Mouse (Mus musculus) spleen, postnatal 10 days (tissue): ENCODE results near the gene Gnb1.
"Not testable (repeated sequence)": the region's sequence is repeated elsewhere in the genome, so short reads cannot be mapped to it uniquely, and the experiment has no call there.

ENCODE experiments used
- DNase-seq, 2 experiments: peaks; one replicate each; pipeline ENCODE4 v3.0.0; 2021 to 2022; ENCODE audit warnings: low spot score in 2 of 2

Gnb1 gene

DNA sequence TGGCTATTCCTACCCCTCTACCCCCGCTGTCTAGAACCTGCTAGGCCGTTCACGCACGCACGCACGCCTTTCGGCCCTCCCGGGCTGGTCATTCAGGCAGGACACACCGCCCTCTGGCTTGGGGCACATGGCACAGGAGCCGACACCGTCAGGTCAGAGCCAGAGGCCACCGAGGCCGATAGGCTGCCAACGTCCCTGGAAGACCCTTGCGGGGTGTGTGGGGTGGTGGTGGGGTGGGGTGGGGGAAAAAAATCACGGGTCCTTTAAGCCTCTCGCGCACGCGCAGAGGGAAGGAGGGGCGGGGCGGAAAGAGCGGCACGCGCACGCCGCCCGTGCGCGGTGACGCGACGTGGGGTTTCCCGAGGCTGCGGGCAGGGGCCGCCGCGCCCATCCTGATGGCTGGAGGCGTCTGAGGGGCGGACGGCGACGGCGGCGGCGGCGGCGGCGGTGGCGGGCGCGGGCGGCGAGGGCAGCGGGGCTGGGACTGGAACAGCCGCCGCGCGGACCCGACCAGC, at the start of gene Gnb1:
Gene Gnb1 (plus strand): TSS at position 372 of the 515 bp plus-strand sequence.
- DNase-seq: peak; percentile 93 to 97

- no peak for DNase-seq
Measured at GRCm38 (mm10) chr4:155442808-155443207, 48.4 kb upstream of the Gnb1 start.

- no peak for DNase-seq
Measured at GRCm38 (mm10) chr4:155451597-155451996, 39.6 kb upstream of the Gnb1 start.

DNA sequence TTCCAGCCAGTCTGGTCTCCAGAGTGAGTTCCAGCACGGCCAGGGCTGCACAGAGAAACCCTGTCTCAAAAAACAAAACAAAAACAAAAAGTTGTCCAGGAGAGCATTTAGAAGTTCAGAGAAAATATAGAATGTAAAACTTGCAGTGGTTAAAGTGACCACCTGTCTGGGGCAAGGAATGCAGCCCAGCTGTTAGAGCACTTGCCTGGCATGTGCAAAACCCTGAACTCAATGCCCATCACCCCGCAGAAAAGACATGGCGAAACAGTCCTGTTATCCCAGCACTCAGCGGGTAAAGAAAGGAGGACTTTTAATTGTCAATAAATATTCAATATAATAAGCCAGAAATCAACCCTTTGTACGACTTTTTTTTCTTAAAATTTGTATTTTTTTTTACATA, 32.6 kb upstream of the Gnb1 start:
- no peak for DNase-seq

DNA sequence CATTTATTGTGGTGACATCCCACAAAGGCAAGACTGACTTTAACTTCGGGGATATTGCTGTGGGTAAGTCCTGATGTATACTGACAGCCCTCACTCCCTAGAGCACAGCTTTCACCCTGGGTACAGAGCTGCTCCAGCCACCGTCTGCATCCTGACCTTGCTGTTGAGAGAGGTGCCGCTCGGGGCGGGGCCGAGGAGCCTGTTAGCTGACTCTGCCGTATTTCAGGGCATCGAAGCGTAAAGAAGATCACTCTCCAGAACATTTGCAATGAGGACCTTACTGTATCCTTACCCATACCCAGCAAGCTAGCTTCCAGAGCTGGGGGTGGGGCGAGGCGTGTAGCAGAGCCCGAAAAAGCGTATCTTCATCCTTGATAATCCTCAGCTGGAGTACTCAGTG, 28.1 kb upstream of the Gnb1 start:
- no peak for DNase-seq

DNA sequence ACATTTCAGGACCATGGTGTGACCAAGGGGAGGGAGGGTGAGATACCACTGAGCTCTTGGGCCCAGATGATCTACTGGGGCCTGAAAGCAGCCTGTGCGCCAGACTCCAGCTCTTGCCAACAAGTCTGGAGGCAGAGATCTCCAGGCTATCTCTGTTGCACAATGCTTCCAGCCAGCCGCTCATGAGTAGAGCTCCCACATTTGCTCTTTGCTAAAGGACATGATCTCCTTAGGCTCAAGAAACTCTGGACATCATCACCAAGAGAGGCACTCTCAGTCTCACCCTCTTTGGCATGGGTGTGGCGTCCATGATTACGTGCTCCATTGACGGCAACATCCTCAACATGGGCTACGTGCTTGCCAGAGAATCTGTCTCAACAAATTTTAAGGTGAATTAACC, 27.6 kb upstream of the Gnb1 start:
- no peak for DNase-seq

DNA sequence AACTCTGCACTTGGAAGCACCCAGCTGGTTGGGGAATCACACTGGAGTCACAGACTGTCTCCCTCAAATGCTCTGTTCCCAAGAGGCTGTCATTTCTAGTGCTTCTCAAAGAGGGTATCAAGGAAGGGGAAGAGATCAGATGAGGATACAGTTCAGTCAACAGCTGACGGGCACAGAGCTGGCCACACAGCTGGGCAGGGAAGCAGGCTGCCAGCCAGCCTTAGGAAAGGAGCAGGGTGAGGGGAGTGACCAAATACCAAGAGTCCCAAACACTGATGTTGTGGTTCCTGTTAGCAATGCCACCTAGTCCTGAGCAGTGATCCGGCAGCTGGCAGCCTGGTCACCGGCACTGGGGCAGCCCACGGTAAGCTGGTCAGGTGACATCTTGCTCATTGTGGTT, 27.1 kb upstream of the Gnb1 start:
- DNase-seq: no peak

GRCm38 (mm10) chr4:155465607-155466006, 25.6 kb upstream of the Gnb1 start:
- DNase-seq: no peak

- no peak for DNase-seq
Measured at GRCm38 (mm10) chr4:155466080-155466479, 25.1 kb upstream of the Gnb1 start.

DNA sequence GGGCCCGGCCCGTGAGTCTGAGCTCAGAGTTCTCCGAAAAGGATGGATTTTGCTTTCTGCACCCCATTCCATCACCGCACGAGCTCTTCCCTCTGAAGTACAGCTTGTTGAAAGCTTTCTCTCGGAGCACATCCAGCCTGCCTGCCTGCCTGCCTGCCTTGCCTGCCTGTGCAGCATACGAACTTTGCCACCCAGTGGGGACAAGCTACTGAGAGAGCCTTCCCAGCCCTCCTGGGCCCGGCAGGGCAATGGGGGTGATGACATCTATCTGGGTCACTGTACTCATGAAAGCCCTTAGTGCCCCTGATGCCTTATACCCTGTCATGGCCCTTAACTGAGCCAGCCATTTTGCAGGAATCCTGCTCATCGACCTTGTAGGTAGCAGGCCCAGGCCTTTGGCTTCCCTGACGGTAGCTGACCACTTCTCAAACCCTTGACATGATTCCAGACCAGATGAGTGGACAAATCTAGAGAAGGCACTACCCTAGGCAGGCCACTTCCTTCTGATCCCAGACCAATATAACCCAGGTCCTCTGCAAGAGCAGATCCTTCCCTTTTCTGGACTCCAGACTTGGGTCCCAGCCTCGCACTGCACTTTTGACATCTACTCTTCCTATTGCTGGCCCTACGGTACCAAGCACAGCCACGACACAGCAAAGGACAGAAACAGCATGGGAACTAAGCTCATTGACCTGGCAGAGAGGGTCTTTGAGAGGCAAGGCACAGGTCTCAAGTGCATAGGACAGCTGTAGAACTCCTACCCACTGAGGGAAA, 23.7 kb upstream of the Gnb1 start:
- DNase-seq: no peak

- DNase-seq: peak in 1 of 2 experiments; percentile 54
Measured at GRCm38 (mm10) chr4:155468952-155469351, 22.2 kb upstream of the Gnb1 start, which contains the start of gene Tmem52. TSS of gene Tmem52 (plus strand) at chr4:155469114.

- DNase-seq: no peak
Measured at GRCm38 (mm10) chr4:155469590-155470262, 21.4 kb upstream of the Gnb1 start.

- DNase-seq: no peak
Measured at GRCm38 (mm10) chr4:155470263-155470953, 20.8 kb upstream of the Gnb1 start.

GRCm38 (mm10) chr4:155470997-155471396, 20.2 kb upstream of the Gnb1 start:
- no peak for DNase-seq

DNA sequence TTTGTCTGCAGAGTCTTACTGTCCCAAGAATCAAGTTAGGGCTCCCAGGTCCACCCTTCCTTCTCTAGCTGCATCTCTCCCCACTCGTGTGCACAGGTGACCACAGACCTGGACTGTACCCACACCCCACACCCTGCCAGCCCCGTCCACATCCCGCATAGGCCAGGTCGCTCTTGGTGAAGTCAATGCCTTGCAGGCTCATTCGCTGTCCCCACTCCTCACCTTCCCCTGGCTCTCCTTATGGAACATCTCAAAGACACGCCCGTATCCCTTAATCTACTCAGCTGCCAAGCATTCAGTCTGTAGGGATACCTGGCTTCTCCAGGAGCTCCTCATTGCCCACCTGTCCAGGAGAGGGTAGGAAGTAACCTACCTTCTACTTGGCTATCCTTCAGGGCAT, 19.8 kb upstream of the Gnb1 start:
- DNase-seq: no peak

GRCm38 (mm10) chr4:155472716-155473290, 18.4 kb upstream of the Gnb1 start:
- no peak for DNase-seq

DNA sequence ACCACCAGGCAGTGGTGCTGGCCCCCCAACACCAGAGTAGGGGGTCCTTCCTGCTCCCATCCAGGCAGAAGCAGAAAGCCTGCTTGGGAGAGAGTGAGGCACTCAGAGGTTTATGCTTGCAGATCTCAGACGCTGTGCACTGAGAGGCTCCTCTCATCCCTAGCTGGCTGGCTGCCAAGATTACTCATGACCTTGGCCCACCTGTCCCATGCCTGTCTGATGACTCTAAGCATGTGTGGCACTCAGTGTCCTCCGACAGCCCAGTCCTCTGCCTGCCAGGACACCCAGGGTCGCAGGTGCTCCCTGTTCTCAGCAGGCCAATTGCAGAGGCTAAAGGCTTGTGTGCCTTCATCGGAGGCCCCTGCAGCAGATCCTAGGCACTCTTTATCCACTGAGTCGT, 17.8 kb upstream of the Gnb1 start:
- DNase-seq: no peak

DNA sequence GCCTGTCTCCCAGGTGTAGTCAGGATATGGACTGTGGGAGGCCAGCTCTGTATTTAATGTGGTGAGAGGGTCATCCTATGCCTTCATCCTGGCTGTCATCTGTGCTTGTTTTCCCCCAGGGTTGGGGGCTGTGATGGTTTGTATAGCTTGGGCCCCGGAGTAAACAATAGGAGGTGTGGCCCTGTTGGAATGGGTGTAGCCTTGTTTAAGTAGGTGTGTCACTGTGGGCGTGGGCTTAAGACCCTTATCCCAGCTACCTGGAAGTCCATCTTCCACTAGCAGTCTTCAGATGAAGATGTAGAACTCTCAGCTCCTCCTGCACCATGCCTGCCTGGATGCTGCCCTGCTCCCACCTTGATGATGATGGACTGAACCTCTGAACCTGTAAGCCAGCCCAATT, 17.4 kb upstream of the Gnb1 start:
- DNase-seq: not testable (repeated sequence)

DNA sequence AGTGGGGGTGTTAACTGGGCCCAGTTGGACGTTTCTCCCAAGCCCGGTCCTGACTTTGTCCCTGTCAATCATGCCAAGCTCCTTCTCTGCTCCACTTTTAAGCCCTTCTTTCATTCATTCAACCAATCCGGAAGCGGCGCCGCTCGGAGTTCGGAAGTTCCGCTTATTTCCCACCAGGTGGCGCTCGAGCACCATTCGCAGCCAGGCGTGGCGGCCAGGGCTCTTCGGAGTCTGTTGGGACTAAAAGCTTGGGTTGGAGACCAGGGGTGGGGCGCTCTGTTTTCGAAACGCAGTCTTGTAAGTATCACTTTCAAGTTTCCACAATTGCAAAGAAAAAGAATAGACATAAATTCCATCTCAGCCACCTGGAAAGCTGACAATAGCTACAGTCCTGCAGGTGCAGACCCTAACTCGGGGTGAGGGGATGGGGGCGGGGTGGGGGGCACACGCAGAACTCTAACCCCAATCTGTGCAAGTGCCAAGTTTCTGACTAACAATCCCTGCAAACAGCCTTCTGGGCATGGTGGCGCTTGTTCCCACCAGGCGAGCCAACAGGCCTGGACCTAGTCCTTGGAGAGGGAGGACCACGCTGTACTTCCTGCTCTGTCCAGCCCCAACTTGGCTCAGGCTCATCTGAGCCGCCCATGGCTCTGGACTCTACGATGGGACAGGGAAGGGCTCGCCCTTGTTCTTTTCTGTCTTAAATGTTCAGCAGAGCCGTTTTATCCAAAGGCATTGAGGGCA, 9.6 kb upstream of the Gnb1 start:
- peak; percentile 74 to 86 for DNase-seq

DNA sequence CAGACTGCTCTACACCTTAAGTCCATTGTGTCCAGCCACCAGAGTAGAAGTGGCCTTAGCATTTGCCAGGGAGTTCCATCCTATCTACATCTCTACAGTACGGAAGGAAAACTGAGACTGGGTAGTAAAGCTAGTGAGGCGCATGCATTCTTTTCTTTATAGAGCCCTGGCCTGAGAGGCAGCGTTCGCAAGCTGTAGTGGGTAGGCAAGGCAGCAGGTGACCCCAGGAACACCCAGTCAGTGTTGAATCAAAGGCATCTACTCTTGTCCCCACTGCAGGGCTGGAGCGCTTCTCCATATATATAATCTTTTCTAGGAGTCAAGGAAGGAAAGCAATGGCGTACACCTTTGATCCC, 9.1 kb upstream of the Gnb1 start:
- DNase-seq: no peak

GRCm38 (mm10) chr4:155482733-155483540, 8.2 kb upstream of the Gnb1 start:
- DNase-seq: no peak
